Mouse (Mus musculus): ENCODE measurements around the gene Fstl1.

DNA sequence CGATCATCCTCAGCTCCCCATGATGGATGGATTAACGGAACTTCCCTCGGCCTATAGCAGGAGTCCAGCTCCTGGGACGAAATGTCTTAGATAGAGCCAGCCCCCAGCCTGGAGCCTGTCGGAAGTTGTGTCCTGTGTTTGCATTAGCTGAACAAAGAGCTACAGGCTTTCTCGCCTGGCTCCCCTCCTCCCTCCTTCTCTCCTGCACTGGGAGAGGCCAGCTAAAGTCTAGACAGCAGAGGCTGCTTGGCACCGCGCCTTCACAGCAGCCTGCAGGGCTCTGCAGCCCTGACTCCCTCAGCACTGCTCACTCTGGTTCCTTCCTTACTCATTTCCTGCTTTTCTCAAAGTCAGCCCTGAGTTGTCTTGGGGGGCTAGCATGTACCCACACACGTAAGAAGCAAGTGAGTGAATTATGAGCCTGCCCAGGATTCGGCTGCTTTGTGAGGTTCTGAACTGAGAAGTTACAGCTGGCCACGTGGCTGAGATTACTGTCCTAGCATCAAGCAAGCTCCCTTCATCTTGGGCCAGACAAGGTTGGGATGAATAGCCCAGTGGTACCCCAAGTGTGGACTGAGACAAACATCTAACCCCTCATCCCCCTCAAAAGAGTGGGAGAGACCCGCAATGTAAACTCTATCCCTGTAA is 11.8 kb downstream of the Fstl1 start:
- TF ChIP-seq POLR2A (IDR thresholded peaks at IDR 0.05; ENCODE audit: borderline replicate concordance, control insufficient read depth, low read depth, low read length): no peak
- TF ChIP-seq CTCF (IDR thresholded peaks at IDR 0.05; ENCODE audit: control insufficient read depth, insufficient read depth, low read length): no peak
